Mouse (Mus musculus) midbrain, postnatal 0 days (tissue): ENCODE measurements around the gene Nkx6-2. TPM values are rescaled to one million over a fixed set of nuclear protein-coding genes. Genes with fewer than 3 reads are reported as not detected.
A peak's percentile ranks its signal among the peaks of the same experiment; 100 is the strongest.

Experiments used
- ATAC-seq: fragments of 200-750 bp; cut with Nextera tagmentation; 2 replicates; pipeline ENCODE4 v1.8.0; 2017; ENCODE audit warnings: moderate number of reproducible peaks, mild to moderate bottlenecking, moderate TSS enrichment, moderate library complexity; ENCODE audit not compliant: low FRiP score
- DNase-seq: peaks from one replicate; pipeline ENCODE4 v3.0.0-alpha.2; 2015; ENCODE audit warnings: low spot score
- H3K27ac ChIP-seq: fragments of 300-500 bp; sonication (generic); 2 replicates; pipeline ENCODE4 v1.5.1; 2014; ENCODE audit warnings: low read depth, mild to moderate bottlenecking, low read length, mixed read lengths
- H3K27me3 ChIP-seq: fragments of 300-500 bp; sonication (generic); 2 replicates; pipeline ENCODE4 v1.6.1; 2014; ENCODE audit warnings: low read length, control low read depth, mixed read lengths; ENCODE audit not compliant: insufficient read depth
- H3K36me3 ChIP-seq: fragments of 300-500 bp; sonication (generic); 2 replicates; pipeline ENCODE4 v1.6.1; 2014; ENCODE audit warnings: low read length, control low read depth, mixed read lengths; ENCODE audit not compliant: insufficient read depth
- H3K4me1 ChIP-seq: fragments of 300-500 bp; sonication (generic); 2 replicates; pipeline ENCODE4 v1.6.1; 2014; ENCODE audit warnings: mild to moderate bottlenecking, control low read depth, antibody characterized with exemption, low read length, mixed read lengths; ENCODE audit not compliant: insufficient read depth
- H3K4me2 ChIP-seq: fragments of 300-500 bp; sonication (generic); 2 replicates; pipeline ENCODE4 v1.6.1; 2014; ENCODE audit warnings: low read depth, mild to moderate bottlenecking, low read length, mixed read lengths; ENCODE audit not compliant: poor library complexity, severe bottlenecking
- H3K4me3 ChIP-seq: fragments of 300-500 bp; sonication (generic); 2 replicates; pipeline ENCODE4 v1.5.1; 2014; ENCODE audit warnings: low read depth, mild to moderate bottlenecking, low read length, moderate library complexity
- H3K9ac ChIP-seq: fragments of 300-500 bp; sonication (generic); replicated peaks from 2 replicates; pipeline ENCODE4 v1.6.1; 2014; ENCODE audit warnings: mild to moderate bottlenecking, low read length, moderate library complexity, mixed read lengths; ENCODE audit not compliant: poor library complexity, severe bottlenecking
- H3K9me3 ChIP-seq: fragments of 300-500 bp; sonication (generic); 2 replicates; pipeline ENCODE4 v1.6.1; 2016; ENCODE audit warnings: low read length, control low read depth
- CTCF ChIP-seq: IDR thresholded peaks from 2 replicates; pipeline ENCODE4 v1.5.1; 2016; ENCODE audit warnings: antibody characterized with exemption, mild to moderate bottlenecking
- WGBS: fragments of 180-500 bp; shearing (Covaris S2); extraction: QIAGEN DNeasy Blood & Tissue Kit; methylation state at CpG from one replicate; pipeline ENCODE4 v1.1.7; 2014; 5-methylcytosine and 5-hydroxymethylcytosine counted together
- polyA plus RNA-seq: library from polyadenylated mRNA; unstranded; fragments of >200 nt; fragmentation: Nextera tagmentation; extraction: Ambion mirVana; gene quantifications from 2 replicates; pipeline ENCODE4 v1.2.1, GENCODE M21; 2015
- total RNA-seq: library from RNA; depleted of rRNA; stranded (reverse); fragments of >200 nt; gene quantifications from 2 replicates; pipeline ENCODE4 v1.2.3, GENCODE M21; 2014

Nkx6-2 gene
- total and polyA plus RNA-seq, 2 experiments from 2014 or later = 7.3 to 10.0 TPM

DNA sequence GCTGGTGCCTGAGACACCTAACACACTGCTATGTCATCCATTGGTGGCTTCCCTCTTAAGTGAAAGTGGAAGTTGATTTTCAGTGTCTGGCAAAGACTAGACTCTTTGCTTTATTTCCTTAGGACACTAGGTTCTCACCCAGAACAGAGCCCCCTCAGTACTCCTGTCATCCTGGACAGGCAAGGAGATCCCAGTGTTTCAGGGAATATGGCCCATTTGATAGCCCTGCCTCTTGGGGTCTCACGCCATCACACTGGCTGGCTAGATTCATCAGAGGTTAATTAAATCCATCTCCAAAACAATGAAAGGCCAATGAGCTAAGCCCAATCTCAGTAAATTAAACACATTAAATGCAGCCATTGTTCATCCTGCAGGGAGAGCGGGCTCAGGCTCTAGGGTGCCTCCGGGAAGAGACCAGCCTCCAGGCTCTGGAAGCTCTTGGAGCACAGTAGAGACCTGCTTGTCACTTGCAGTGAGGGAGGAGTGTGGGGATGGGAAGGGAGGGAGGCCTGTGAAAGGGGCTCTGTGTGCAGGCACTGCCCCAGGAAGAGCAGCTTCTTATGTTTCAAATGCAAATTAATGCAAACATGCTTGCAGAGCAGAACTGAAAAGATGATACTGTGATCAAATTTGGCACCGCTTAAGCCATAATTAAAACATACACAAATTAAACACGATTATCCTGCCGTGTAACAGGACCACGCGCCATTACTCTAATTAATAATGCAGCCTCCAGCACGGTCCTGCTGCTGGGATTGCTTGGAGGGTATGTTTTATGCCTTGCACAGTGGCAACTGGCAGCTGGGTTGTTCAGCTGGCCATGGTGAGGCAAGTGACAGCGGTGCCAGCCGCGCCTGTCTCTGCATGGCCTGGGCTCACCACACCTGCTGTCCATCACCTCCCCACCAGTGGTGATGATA, 37.6 kb downstream of the Nkx6-2 start:
- peak; percentile 82 for ATAC-seq
- no peak for TF ChIP-seq CTCF
- H3K9ac ChIP-seq = no peak overlapping the region
- peaks cover 6% of the 10 kb centered on the region for H3K27me3 ChIP-seq
- peaks cover 10% of the 10 kb centered on the region; the same call in 1 of the 2 replicates for H3K4me1 ChIP-seq
- peak; percentile 77 for DNase-seq
- peak overlapping the region; percentile 47 for H3K27ac ChIP-seq
- no peak overlapping the region; the same call in 1 of the 2 replicates for H3K4me2 ChIP-seq
- no peaks in the 10 kb centered on the region for H3K9me3 ChIP-seq
- no peak overlapping the region for H3K4me3 ChIP-seq
- WGBS = 26% methylated on average over 12 of the region's 12 CpGs
- H3K36me3 ChIP-seq = 0 out of 2 replicates have a peak, but pooled peaks cover 2% of the 10 kb centered on the region

DNA sequence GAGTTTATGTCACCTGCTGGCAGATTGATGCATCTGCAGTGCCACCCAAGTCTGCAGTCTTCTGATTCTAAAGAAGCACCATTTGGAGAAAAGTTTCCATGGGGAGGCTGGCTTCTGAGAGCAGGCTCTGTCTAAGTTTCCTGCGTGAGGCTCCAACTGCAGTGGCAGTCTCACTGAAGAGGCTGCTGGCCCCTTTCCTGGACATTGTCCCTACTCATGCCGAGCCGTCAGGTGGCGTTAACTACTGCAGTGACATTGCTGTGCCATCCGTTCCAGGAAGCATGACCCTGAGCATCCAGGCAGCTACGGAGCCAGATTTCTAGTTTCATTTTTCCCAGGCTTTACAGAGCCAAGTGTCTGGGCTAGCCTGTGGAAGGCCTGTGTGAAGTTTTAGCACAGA, 41.2 kb downstream of the Nkx6-2 start:
- no peak overlapping the region for H3K27ac ChIP-seq
- H3K4me2 ChIP-seq = no peak overlapping the region
- 0 out of 2 replicates have a peak, but pooled peaks cover 2% of the 10 kb centered on the region for H3K36me3 ChIP-seq
- H3K9me3 ChIP-seq = no peaks in the 10 kb centered on the region
- no peak for DNase-seq
- 85% methylated on average over 6 of the region's 6 CpGs for WGBS
- no peak overlapping the region for H3K4me3 ChIP-seq
- H3K4me1 ChIP-seq = peaks cover 10% of the 10 kb centered on the region; the same call in 1 of the 2 replicates
- no peak overlapping the region for H3K9ac ChIP-seq
- TF ChIP-seq CTCF = peak; percentile 43
- peaks cover 10% of the 10 kb centered on the region; the same call in 1 of the 2 replicates for H3K27me3 ChIP-seq
- no peak for ATAC-seq

DNA sequence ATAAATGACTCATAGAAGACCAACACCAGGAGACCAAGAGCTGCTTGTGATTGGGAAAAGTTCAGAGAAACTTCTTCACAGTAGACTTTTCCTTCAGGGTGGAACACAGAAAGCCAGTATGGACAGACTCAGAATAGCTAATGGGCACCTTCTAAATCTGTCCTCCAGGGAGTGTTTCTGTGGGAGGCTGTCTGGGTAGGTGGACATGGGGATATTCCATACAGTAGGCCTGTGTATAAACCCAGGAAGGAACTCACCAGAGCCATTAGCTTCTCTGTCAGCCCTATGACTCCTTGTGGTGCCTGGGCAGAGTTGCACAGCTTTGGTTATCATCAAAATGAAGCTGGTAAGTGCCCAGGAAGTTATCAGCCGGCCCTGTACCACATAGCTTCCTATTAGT, 42.0 kb downstream of the Nkx6-2 start:
- Histone ChIP-seq H3K36me3 (0 out of 2 replicates have a peak, but pooled peaks cover 2% of the 10 kb centered on the region), H3K4me1 (peaks cover 10% of the 10 kb centered on the region; the same call in 1 of the 2 replicates), H3K9me3 (no peaks in the 10 kb centered on the region), H3K4me3 (no peak overlapping the region), H3K9ac (no peak overlapping the region), H3K27me3 (peaks cover 15% of the 10 kb centered on the region), H3K27ac (no peak overlapping the region), H3K4me2 (no peak overlapping the region)
- ATAC-seq = no peak
- no peak for DNase-seq
- WGBS = 76% methylated on average over 1 of the region's 1 CpGs
- no peak for TF ChIP-seq CTCF

DNA sequence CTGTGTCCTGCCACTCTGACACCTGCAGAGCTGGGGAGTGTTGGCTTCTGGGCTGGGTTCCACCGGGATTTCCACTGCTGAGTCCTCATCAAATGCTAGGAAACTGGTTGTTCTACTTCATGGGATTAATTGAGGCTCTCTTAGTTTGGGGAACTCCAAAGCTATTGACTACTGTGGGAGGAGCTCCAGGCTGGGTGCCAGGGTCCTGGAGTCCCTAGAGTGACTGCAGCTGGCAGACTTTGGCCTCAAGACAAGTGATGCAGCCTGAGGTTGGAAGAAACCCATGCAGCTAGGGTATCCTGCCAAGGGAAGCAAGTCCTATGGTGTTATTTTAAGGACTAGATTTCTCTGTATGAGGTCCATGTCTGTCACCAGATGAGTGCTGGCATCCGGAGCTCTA, 44.1 kb downstream of the Nkx6-2 start:
- H3K36me3 ChIP-seq = 0 out of 2 replicates have a peak, but pooled peaks cover 2% of the 10 kb centered on the region
- no peak overlapping the region for H3K27ac ChIP-seq
- TF ChIP-seq CTCF = no peak
- H3K9me3 ChIP-seq = no peaks in the 10 kb centered on the region
- H3K4me1 ChIP-seq = no peaks in the 10 kb centered on the region
- H3K9ac ChIP-seq = no peak overlapping the region
- H3K4me3 ChIP-seq = no peak overlapping the region
- H3K27me3 ChIP-seq = peaks cover 23% of the 10 kb centered on the region
- no peak for ATAC-seq
- H3K4me2 ChIP-seq = no peak overlapping the region
- DNase-seq = peak; percentile 29
- WGBS = 84% methylated on average over 2 of the region's 2 CpGs

DNA sequence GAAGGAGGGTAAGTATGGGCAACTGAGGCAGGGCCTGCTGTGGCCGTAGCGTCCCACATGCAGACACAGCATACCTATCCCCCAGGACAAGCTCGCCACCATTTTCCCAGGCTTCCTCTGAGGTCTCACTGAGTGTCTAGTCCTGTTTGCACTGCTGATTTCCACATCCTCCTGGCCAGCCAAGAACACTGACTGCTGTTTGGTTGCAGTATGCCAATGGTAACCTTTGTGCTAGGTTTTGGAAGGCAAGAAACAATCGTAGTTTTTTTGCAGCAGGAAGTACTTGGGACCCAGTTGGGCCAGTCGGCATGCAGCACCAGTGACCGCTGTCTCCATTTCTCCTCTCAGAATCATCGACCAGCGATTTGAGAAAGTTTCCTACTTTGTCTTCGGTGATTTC, 44.8 kb downstream of the Nkx6-2 start:
- TF ChIP-seq CTCF = no peak
- WGBS = 93% methylated on average over 9 of the region's 9 CpGs

DNA sequence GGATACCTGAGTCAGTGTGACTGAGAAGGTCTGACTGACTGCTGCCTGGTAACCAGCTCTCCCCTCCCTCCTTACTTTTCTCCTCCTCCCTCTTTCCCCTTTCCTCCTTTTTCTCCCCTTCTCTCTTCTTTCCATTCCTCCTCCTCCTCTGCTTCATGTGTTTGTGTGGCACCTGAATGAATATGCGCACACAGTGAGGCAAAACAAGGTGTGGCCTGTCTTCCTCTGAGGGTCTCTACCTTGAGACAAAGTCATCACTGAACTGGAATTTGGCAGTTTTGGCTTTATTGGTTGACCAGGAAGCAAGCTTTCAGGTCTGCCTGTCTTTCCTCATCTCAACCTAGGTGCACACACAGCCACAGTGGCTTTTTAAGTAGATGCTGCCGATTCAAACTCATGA, 45.8 kb downstream of the Nkx6-2 start:
- H3K4me1 ChIP-seq = no peaks in the 10 kb centered on the region
- WGBS = 95% methylated on average over 2 of the region's 2 CpGs
- peaks cover 23% of the 10 kb centered on the region for H3K27me3 ChIP-seq
- H3K27ac ChIP-seq = no peak overlapping the region
- H3K4me2 ChIP-seq = no peak overlapping the region
- no peak for DNase-seq
- no peak overlapping the region for H3K4me3 ChIP-seq
- no peak for ATAC-seq
- H3K9me3 ChIP-seq = no peaks in the 10 kb centered on the region
- H3K9ac ChIP-seq = no peak overlapping the region
- H3K36me3 ChIP-seq = 0 out of 2 replicates have a peak, but pooled peaks cover 5% of the 10 kb centered on the region
- TF ChIP-seq CTCF = no peak

More for the DNA sequence above, 44.8 kb downstream of the Nkx6-2 start:
- Histone ChIP-seq H3K4me1 (no peaks in the 10 kb centered on the region), H3K27me3 (peaks cover 23% of the 10 kb centered on the region), H3K9ac (no peak overlapping the region), H3K9me3 (no peaks in the 10 kb centered on the region), H3K4me3 (no peak overlapping the region), H3K4me2 (no peak overlapping the region), H3K36me3 (0 out of 2 replicates have a peak, but pooled peaks cover 4% of the 10 kb centered on the region), H3K27ac (no peak overlapping the region)
- ATAC-seq (no peak), DNase-seq (no peak)
